Comparison of ENCODE assay signal across 27 mouse cellular contexts in genomic region chr6:117359401-117359800, GRCm38 (mm10).
DNase-seq lines count a peak whose midpoint lies in the region; ATAC-seq lines count a peak whose summit lies in the region.
"Had no signal": no experiment of that assay in that cellular context is flagged by ENCODE, and none has a peak within 500 bp of the region (broad histone marks: within the 10 kb centered on the region; RNA-seq: fewer than 3 reads in every experiment).

No protein-coding gene starts in this region.

- no peak overlapping the region for H3K4me2 ChIP-seq in heart, embryonic 11.5 days
- H3K4me2 ChIP-seq: embryonic facial prominence, embryonic 12.5 days; embryonic facial prominence, embryonic 15.5 days; hindbrain, embryonic 14.5 days had no signal

- no peaks in the 10 kb centered on the region for H3K36me3 ChIP-seq in heart, embryonic 11.5 days (ENCODE audit: control insufficient read depth, insufficient read depth, low read length)
- H3K36me3 ChIP-seq: embryonic facial prominence, embryonic 12.5 days; embryonic facial prominence, embryonic 15.5 days; G1E; heart, embryonic 10.5 days had no signal

- no peak overlapping the region for H3K4me3 ChIP-seq in heart, embryonic 11.5 days (ENCODE audit: low read depth, low read length)
- H3K4me3 ChIP-seq: embryonic facial prominence, embryonic 12.5 days; embryonic facial prominence, embryonic 15.5 days; heart, embryonic 10.5 days had no signal

- no peak overlapping the region for H3K27ac ChIP-seq in heart, embryonic 11.5 days (ENCODE audit: low read depth, low read length)
- H3K27ac ChIP-seq: embryonic facial prominence, embryonic 12.5 days; embryonic facial prominence, embryonic 15.5 days; heart, embryonic 10.5 days; hindbrain, embryonic 14.5 days; hindbrain, postnatal 0 days had no signal

- no peak for ATAC-seq in heart, embryonic 11.5 days (replicated peaks; ENCODE audit: insufficient number of reproducible peaks, low FRiP score, low TSS enrichment)
- ATAC-seq: forebrain, embryonic 14.5 days; forebrain, postnatal 0 days; hindbrain, postnatal 0 days; inflammation-experienced regulatory T-cells, adult 6 months; intestine, embryonic 16.5 days had no signal

- H3K9me3 ChIP-seq in heart, embryonic 11.5 days (replicated peaks; ENCODE audit: control insufficient read depth, low read length) = peaks cover 5% of the 10 kb centered on the region; the same call in 1 of the 2 replicates
- H3K9me3 ChIP-seq: embryonic facial prominence, embryonic 12.5 days; embryonic facial prominence, embryonic 15.5 days; heart, embryonic 10.5 days had no signal

- WGBS in heart, embryonic 11.5 days (ENCODE audit: insufficient replicate concordance) = 74% methylated on average over 2 of the region's 2 CpGs

- no peaks in the 10 kb centered on the region for H3K4me1 ChIP-seq in heart, embryonic 11.5 days (ENCODE audit: control insufficient read depth, insufficient read depth, low read length)
- H3K4me1 ChIP-seq: embryonic facial prominence, embryonic 12.5 days; embryonic facial prominence, embryonic 15.5 days; heart, embryonic 10.5 days had no signal

- no peak overlapping the region for H3K9ac ChIP-seq in heart, embryonic 11.5 days (ENCODE audit: low read depth, low read length)
- H3K9ac ChIP-seq: embryonic facial prominence, embryonic 12.5 days; embryonic facial prominence, embryonic 15.5 days; forebrain, postnatal 0 days; hindbrain, embryonic 14.5 days had no signal

- H3K27me3 ChIP-seq in heart, embryonic 11.5 days (ENCODE audit: control insufficient read depth, insufficient read depth, low read length) = no peaks in the 10 kb centered on the region
- H3K27me3 ChIP-seq: embryonic facial prominence, embryonic 12.5 days; embryonic facial prominence, embryonic 15.5 days had no signal

- peak; percentile 16 for DNase-seq in adrenal gland, postnatal 10 days
- no peak for DNase-seq in adrenal gland, adult 2 months
- peak; percentile 13 for DNase-seq in gastrocnemius, postnatal 25 days
- no peak for DNase-seq in gastrocnemius, adult 18-20 months (ENCODE audit: low spot score)
- DNase-seq in heart, adult 9 months (ENCODE audit: low spot score in 2 of 2) = peak; percentile 16 to 29
- no peak for DNase-seq in cerebellum, postnatal 14 days
- DNase-seq in ovary, postnatal 10 days (ENCODE audit: low spot score) = no peak
- DNase-seq: adrenal gland, postnatal 36 days; B cell, adult 2 months; cerebellum, adult 18-20 months; cerebellum, adult 9-10 months; cerebellum, postnatal 25 days; forebrain, postnatal 0 days; gastrocnemius, postnatal 36 days; heart, postnatal 4 days; kidney, adult 18-20 months; kidney, adult 9 months had no signal

Comparison
In these comparisons a context has a peak if more than half of its experiments do, and no peak if none do; other contexts are left out.
1. DNase-seq: peak in adrenal gland, postnatal 10 days (single experiment), gastrocnemius, postnatal 25 days (single experiment) and heart, adult 9 months (2 of 2); none in adrenal gland, adult 2 months (single experiment), gastrocnemius, adult 18-20 months (single experiment), cerebellum, postnatal 14 days (0 of 2) and ovary, postnatal 10 days (single experiment).